Mouse (Mus musculus) small intestine, adult 2 months (tissue): ENCODE measurements around the gene Olfr196.

ENCODE experiments used
- CTCF ChIP-seq: fragments of 200-500 bp; IDR thresholded peaks from 2 replicates; pipeline ENCODE4 v1.5.1; 2012; ENCODE audit warnings: low read depth, mild to moderate bottlenecking, control low read depth, inconsistent platforms, low read length, moderate library complexity, mixed read lengths; ENCODE audit not compliant: insufficient replicate concordance, insufficient read length; ENCODE audit errors: extremely low read depth
- POLR2A ChIP-seq: fragments of 200-500 bp; IDR thresholded peaks from 2 replicates; pipeline ENCODE4 v1.6.1; 2012; ENCODE audit warnings: low read depth, mild to moderate bottlenecking, control low read depth, inconsistent platforms, low read length, moderate library complexity

- TF ChIP-seq CTCF: no peak
- no peak for TF ChIP-seq POLR2A
Measured at GRCm38 (mm10) chr16:59170354-59170753, at the start of gene Olfr196.
